Mouse (Mus musculus): ENCODE data around the gene Gnai2. TPM values are rescaled to one million over a fixed set of nuclear protein-coding genes. Genes with fewer than 3 reads are reported as not detected.
"Not testable (repeated sequence)": the region's sequence is repeated elsewhere in the genome, so short reads cannot be mapped to it uniquely, and the experiment has no call there.

The Gnai2 gene
- 144 and 153 TPM in 2 replicates for polyA plus RNA-seq (2015; fragmentation: Nextera tagmentation; extraction: Ambion mirVana)

- H3K4me2 ChIP-seq (ENCODE audit: low read depth, low read length): peak within 1 kb of the TSS; percentile 99
- 1% methylated on average over 38 of the region's 38 CpGs for WGBS (ENCODE audit: insufficient replicate concordance)
- ATAC-seq (ENCODE audit: low read depth): peak; percentile 94
- no peaks in the 10 kb centered on the region for H3K27me3 ChIP-seq (ENCODE audit: control insufficient read depth, insufficient read depth, low read depth, low read length)
- no peaks in the 10 kb centered on the region for H3K9me3 ChIP-seq (replicated peaks; ENCODE audit: control insufficient read depth, low read length)
- H3K4me3 ChIP-seq (ENCODE audit: low read depth, low read length): peak within 1 kb of the TSS; percentile 78
- H3K27ac ChIP-seq (ENCODE audit: low read length): peak within 1 kb of the TSS; percentile 92
- H3K36me3 ChIP-seq (ENCODE audit: control insufficient read depth, insufficient read depth): no peaks in the 10 kb centered on the region
- H3K4me1 ChIP-seq (ENCODE audit: control insufficient read depth, low read depth, low read length): peaks cover 44% of the 10 kb centered on the region
- peak within 1 kb of the TSS; percentile 92 for H3K9ac ChIP-seq (ENCODE audit: low read depth, low read length)
These were observed at the start of gene Gnai2 for GRCm38 (mm10) chr9:107635279-107636028. TSS of gene Gnai2 (minus strand) at chr9:107635367.

DNA sequence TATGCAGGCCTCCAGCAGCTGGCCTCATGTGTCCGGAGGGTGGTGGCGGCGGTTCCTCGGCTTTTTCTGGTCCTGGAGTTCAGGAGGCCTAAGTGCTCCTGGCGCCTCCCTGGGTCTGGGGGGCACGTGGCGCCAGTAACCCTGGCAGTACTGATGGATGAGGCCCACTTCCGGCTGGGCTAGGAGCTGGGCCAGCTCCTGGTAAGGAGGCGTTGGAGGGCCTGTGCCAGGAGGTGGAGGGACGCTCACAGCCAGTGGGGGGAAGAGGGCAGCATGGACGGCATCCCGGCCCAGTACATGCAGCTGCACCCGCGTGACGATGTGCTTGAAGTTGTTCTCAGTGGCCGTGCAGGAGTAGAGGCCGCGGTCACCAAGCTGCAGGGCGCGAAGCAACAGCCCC is 47.2 kb upstream of the Gnai2 start:
- Histone ChIP-seq H3K4me3 (ENCODE audit: low read depth, low read length) (no peak overlapping the region), H3K4me2 (ENCODE audit: low read depth, low read length) (no peak overlapping the region), H3K9me3 (replicated peaks; ENCODE audit: control insufficient read depth, low read length) (no peaks in the 10 kb centered on the region), H3K36me3 (ENCODE audit: control insufficient read depth, insufficient read depth) (no peaks in the 10 kb centered on the region), H3K9ac (ENCODE audit: low read depth, low read length) (no peak overlapping the region), H3K27ac (ENCODE audit: low read length) (no peak overlapping the region), H3K4me1 (ENCODE audit: control insufficient read depth, low read depth, low read length) (no peaks in the 10 kb centered on the region), H3K27me3 (ENCODE audit: control insufficient read depth, insufficient read depth, low read depth, low read length) (peaks cover 4% of the 10 kb centered on the region)
- 79% methylated on average over 20 of the region's 20 CpGs for WGBS (ENCODE audit: insufficient replicate concordance)
- ATAC-seq (ENCODE audit: low read depth): no peak

GRCm38 (mm10) chr9:107679501-107679900 is 44.3 kb upstream of the Gnai2 start, which contains the start of gene Gnat1:
TSS of gene Gnat1 (minus strand) at chr9:107679712.
- H3K4me2 ChIP-seq (ENCODE audit: low read depth, low read length): no peak within 1 kb of the TSS
- no peak within 1 kb of the TSS for H3K27ac ChIP-seq (ENCODE audit: low read length)
- 43% methylated on average over 5 of the region's 5 CpGs for WGBS (ENCODE audit: insufficient replicate concordance)
- no peaks in the 10 kb centered on the region for H3K9me3 ChIP-seq (replicated peaks; ENCODE audit: control insufficient read depth, low read length)
- no peak within 1 kb of the TSS for H3K9ac ChIP-seq (ENCODE audit: low read depth, low read length)
- no peaks in the 10 kb centered on the region for H3K36me3 ChIP-seq (ENCODE audit: control insufficient read depth, insufficient read depth)
- peaks cover 9% of the 10 kb centered on the region for H3K4me1 ChIP-seq (ENCODE audit: control insufficient read depth, low read depth, low read length)
- ATAC-seq (ENCODE audit: low read depth): no peak
- H3K4me3 ChIP-seq (ENCODE audit: low read depth, low read length): no peak within 1 kb of the TSS
- peaks cover 32% of the 10 kb centered on the region for H3K27me3 ChIP-seq (ENCODE audit: control insufficient read depth, insufficient read depth, low read depth, low read length)

GRCm38 (mm10) chr9:107678861-107679260 is 43.7 kb upstream of the Gnai2 start:
- no peak overlapping the region for H3K27ac ChIP-seq (ENCODE audit: low read length)
- H3K4me3 ChIP-seq (ENCODE audit: low read depth, low read length): no peak overlapping the region
- ATAC-seq (ENCODE audit: low read depth): no peak
- H3K9ac ChIP-seq (ENCODE audit: low read depth, low read length): no peak overlapping the region
- no peaks in the 10 kb centered on the region for H3K9me3 ChIP-seq (replicated peaks; ENCODE audit: control insufficient read depth, low read length)
- H3K4me2 ChIP-seq (ENCODE audit: low read depth, low read length): no peak overlapping the region
- peaks cover 9% of the 10 kb centered on the region for H3K4me1 ChIP-seq (ENCODE audit: control insufficient read depth, low read depth, low read length)
- 75% methylated on average over 2 of the region's 2 CpGs for WGBS (ENCODE audit: insufficient replicate concordance)
- H3K36me3 ChIP-seq (ENCODE audit: control insufficient read depth, insufficient read depth): no peaks in the 10 kb centered on the region
- peaks cover 32% of the 10 kb centered on the region for H3K27me3 ChIP-seq (ENCODE audit: control insufficient read depth, insufficient read depth, low read depth, low read length)

- peaks cover 35% of the 10 kb centered on the region for H3K27me3 ChIP-seq (ENCODE audit: control insufficient read depth, insufficient read depth, low read depth, low read length)
- H3K4me1 ChIP-seq (ENCODE audit: control insufficient read depth, low read depth, low read length); H3K36me3 ChIP-seq (ENCODE audit: control insufficient read depth, insufficient read depth); H3K4me3 ChIP-seq (ENCODE audit: low read depth, low read length); H3K4me2 ChIP-seq (ENCODE audit: low read depth, low read length); H3K27ac ChIP-seq (ENCODE audit: low read length); ATAC-seq (ENCODE audit: low read depth); H3K9ac ChIP-seq (ENCODE audit: low read depth, low read length); H3K9me3 ChIP-seq (replicated peaks; ENCODE audit: control insufficient read depth, low read length): not testable (repeated sequence)
- 34% methylated on average over 14 of the region's 14 CpGs for WGBS (ENCODE audit: insufficient replicate concordance)
These were observed 42.8 kb upstream of the Gnai2 start for GRCm38 (mm10) chr9:107677819-107678526.

GRCm38 (mm10) chr9:107677091-107677784 is 42.1 kb upstream of the Gnai2 start:
- H3K36me3 ChIP-seq (ENCODE audit: control insufficient read depth, insufficient read depth): no peaks in the 10 kb centered on the region
- no peak overlapping the region for H3K27ac ChIP-seq (ENCODE audit: low read length)
- peaks cover 35% of the 10 kb centered on the region for H3K27me3 ChIP-seq (ENCODE audit: control insufficient read depth, insufficient read depth, low read depth, low read length)
- ATAC-seq (ENCODE audit: low read depth): no peak
- H3K9ac ChIP-seq (ENCODE audit: low read depth, low read length): no peak overlapping the region
- H3K4me2 ChIP-seq (ENCODE audit: low read depth, low read length): no peak overlapping the region
- peaks cover 9% of the 10 kb centered on the region for H3K4me1 ChIP-seq (ENCODE audit: control insufficient read depth, low read depth, low read length)
- H3K9me3 ChIP-seq (replicated peaks; ENCODE audit: control insufficient read depth, low read length): no peaks in the 10 kb centered on the region
- no peak overlapping the region for H3K4me3 ChIP-seq (ENCODE audit: low read depth, low read length)
- 15% methylated on average over 17 of the region's 17 CpGs for WGBS (ENCODE audit: insufficient replicate concordance)

GRCm38 (mm10) chr9:107676302-107676701 is 41.1 kb upstream of the Gnai2 start:
- Histone ChIP-seq H3K27me3 (ENCODE audit: control insufficient read depth, insufficient read depth, low read depth, low read length) (peaks cover 35% of the 10 kb centered on the region), H3K4me2 (ENCODE audit: low read depth, low read length) (peak overlapping the region; percentile 51), H3K4me1 (ENCODE audit: control insufficient read depth, low read depth, low read length) (peaks cover 9% of the 10 kb centered on the region), H3K4me3 (ENCODE audit: low read depth, low read length) (peak overlapping the region; percentile 34), H3K9me3 (replicated peaks; ENCODE audit: control insufficient read depth, low read length) (no peaks in the 10 kb centered on the region), H3K27ac (ENCODE audit: low read length) (no peak overlapping the region), H3K9ac (ENCODE audit: low read depth, low read length) (peak overlapping the region; percentile 20; the same call in 1 of the 2 replicates), H3K36me3 (ENCODE audit: control insufficient read depth, insufficient read depth) (no peaks in the 10 kb centered on the region)
- ATAC-seq (ENCODE audit: low read depth): no peak
- 5% methylated on average over 25 of the region's 25 CpGs for WGBS (ENCODE audit: insufficient replicate concordance)

DNA sequence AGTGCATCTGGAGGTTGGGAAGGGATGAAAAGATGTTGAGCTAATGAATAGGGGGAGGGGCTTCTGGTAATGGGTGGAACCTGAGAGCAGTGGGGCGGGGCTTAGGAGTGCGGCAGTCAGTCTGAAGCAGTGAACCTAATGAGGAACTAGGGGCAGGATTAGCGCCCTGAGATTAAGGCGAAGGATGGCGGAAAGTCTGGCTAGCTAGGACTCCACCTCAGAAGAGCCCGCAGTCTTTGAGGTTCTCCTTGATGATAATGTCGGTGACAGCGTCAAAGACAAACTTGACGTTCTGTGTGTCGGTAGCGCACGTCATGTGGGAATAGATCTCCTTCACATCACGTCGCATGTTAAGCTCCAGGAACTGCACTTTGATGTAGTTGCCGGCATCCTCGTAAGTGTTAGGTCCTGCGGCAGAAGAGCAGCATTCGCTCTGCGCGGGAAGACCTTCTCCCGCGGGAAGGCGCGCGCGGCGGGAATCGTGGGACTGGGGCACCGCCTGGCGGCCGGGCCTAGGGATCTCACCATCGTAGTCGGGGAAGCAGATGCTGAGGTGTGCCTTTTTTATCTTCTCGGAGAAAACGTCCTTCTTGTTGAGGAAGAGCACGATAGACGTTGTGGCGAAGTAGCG is 40.6 kb upstream of the Gnai2 start:
- Histone ChIP-seq H3K9ac (ENCODE audit: low read depth, low read length) (no peak overlapping the region), H3K27me3 (ENCODE audit: control insufficient read depth, insufficient read depth, low read depth, low read length) (peaks cover 35% of the 10 kb centered on the region)

More for the DNA sequence above, 40.6 kb upstream of the Gnai2 start:
- Histone ChIP-seq H3K4me3 (ENCODE audit: low read depth, low read length) (peak overlapping the region; percentile 34), H3K4me2 (ENCODE audit: low read depth, low read length) (peak overlapping the region; percentile 51), H3K9me3 (replicated peaks; ENCODE audit: control insufficient read depth, low read length) (no peaks in the 10 kb centered on the region), H3K36me3 (ENCODE audit: control insufficient read depth, insufficient read depth) (no peaks in the 10 kb centered on the region), H3K4me1 (ENCODE audit: control insufficient read depth, low read depth, low read length) (peaks cover 9% of the 10 kb centered on the region), H3K27ac (ENCODE audit: low read length) (peak overlapping the region; percentile 5; the same call in 1 of the 2 replicates)
- WGBS (ENCODE audit: insufficient replicate concordance): 1% methylated on average over 39 of the region's 39 CpGs
- peak; percentile 32 for ATAC-seq (ENCODE audit: low read depth)
